Mouse (Mus musculus) C2C12 (cell line): ENCODE results near the gene Ercc6. TPM values are rescaled to one million over a fixed set of nuclear protein-coding genes. Genes with fewer than 3 reads are reported as not detected.

Experiments used
- H3K27me3 ChIP-seq: one replicate; pipeline ENCODE4 v1.6.1; 2011; ENCODE audit not compliant: control insufficient read depth, insufficient read depth, insufficient read length
- H3K36me3 ChIP-seq: one replicate; pipeline ENCODE4 v1.6.1; 2011; ENCODE audit not compliant: control insufficient read depth, insufficient read depth
- H3K4me3 ChIP-seq: one replicate; pipeline ENCODE4 v1.5.1; 2011; ENCODE audit warnings: mild to moderate bottlenecking, control low read depth; ENCODE audit not compliant: poor library complexity, insufficient read depth, severe bottlenecking
- H3K79me2 ChIP-seq: one replicate; pipeline ENCODE4 v1.6.1; 2011; ENCODE audit not compliant: control insufficient read depth, insufficient read depth
- H3K79me3 ChIP-seq: one replicate; pipeline ENCODE4 v1.6.1; 2011; ENCODE audit warnings: low read depth, control low read depth
- H3ac ChIP-seq: one replicate; pipeline ENCODE3; 2011; ENCODE audit warnings: low read depth; ENCODE audit not compliant: control insufficient read depth, insufficient read length
- CEBPB ChIP-seq: IDR thresholded peaks from one replicate; pipeline ENCODE4 v1.6.1; 2011; ENCODE audit warnings: low read depth, mild to moderate bottlenecking, control low read depth, moderate library complexity
- CTCF ChIP-seq: IDR thresholded peaks from one replicate; pipeline ENCODE4 v1.5.1; 2011; ENCODE audit not compliant: control insufficient read depth, insufficient read depth, insufficient read length
- FOSL1 ChIP-seq: IDR thresholded peaks from one replicate; pipeline ENCODE4 v1.8.0; 2011; ENCODE audit warnings: mild to moderate bottlenecking, low read length; ENCODE audit not compliant: poor library complexity, insufficient read depth, severe bottlenecking
- MAX ChIP-seq: IDR thresholded peaks from one replicate; pipeline ENCODE4 v1.6.1; 2011; ENCODE audit warnings: mild to moderate bottlenecking, control low read depth
- MYOD1 ChIP-seq: IDR thresholded peaks from one replicate; pipeline ENCODE4 v1.6.1; 2011; ENCODE audit warnings: low read depth; ENCODE audit not compliant: control insufficient read depth, insufficient read length
- MYOG ChIP-seq: IDR thresholded peaks from one replicate; pipeline ENCODE4 v1.6.1; 2011; ENCODE audit not compliant: control insufficient read depth, insufficient read length; ENCODE audit errors: extremely low read depth
- USF1 ChIP-seq: IDR thresholded peaks from one replicate; pipeline ENCODE4 v1.6.1; 2011; ENCODE audit warnings: low read depth, mild to moderate bottlenecking, control low read depth, moderate library complexity
- polyA plus RNA-seq: library from polyadenylated mRNA; unstranded; fragments of >200 nt; fragmentation: generic; extraction: Trizol; gene quantifications from one replicate; pipeline ENCODE4 v1.2.1, GENCODE M21; 2012; ENCODE audit warnings: missing spikeins

Ercc6 gene
- polyA plus RNA-seq, 1 experiment: 3.0 TPM

- H3K36me3 ChIP-seq: peaks cover 57% of the 10 kb centered on the region
- peaks cover 6% of the 10 kb centered on the region for H3K79me3 ChIP-seq
- peaks cover 32% of the 10 kb centered on the region for H3K79me2 ChIP-seq
- no peak overlapping the region for H3K4me3 ChIP-seq
- H3ac ChIP-seq: no peak overlapping the region
- TF ChIP-seq MYOD1 (no peak), FOSL1 (no peak)
- no peaks in the 10 kb centered on the region for H3K27me3 ChIP-seq
Measured at GRCm38 (mm10) chr14:32543075-32543474, 29.8 kb downstream of the Ercc6 start.

GRCm38 (mm10) chr14:32546676-32547075 is 33.4 kb downstream of the Ercc6 start:
- no peak for TF ChIP-seq USF1
- no peak for TF ChIP-seq FOSL1
- TF ChIP-seq MYOG: no peak
- TF ChIP-seq CTCF: no peak
- TF ChIP-seq MYOD1: no peak
- no peak for TF ChIP-seq CEBPB
- no peak for TF ChIP-seq MAX
- H3K27me3 ChIP-seq: no peaks in the 10 kb centered on the region
- H3K36me3 ChIP-seq: peaks cover 45% of the 10 kb centered on the region
- no peak overlapping the region for H3ac ChIP-seq
- no peaks in the 10 kb centered on the region for H3K79me3 ChIP-seq
- H3K79me2 ChIP-seq: no peaks in the 10 kb centered on the region
- no peak overlapping the region for H3K4me3 ChIP-seq

- TF ChIP-seq USF1: no peak
- TF ChIP-seq MAX: no peak
- no peak for TF ChIP-seq MYOG
- no peak for TF ChIP-seq CTCF
- TF ChIP-seq FOSL1: no peak
- TF ChIP-seq MYOD1: no peak
- no peak for TF ChIP-seq CEBPB
- Histone ChIP-seq H3K27me3 (no peaks in the 10 kb centered on the region), H3ac (no peak overlapping the region), H3K79me3 (no peaks in the 10 kb centered on the region), H3K79me2 (no peaks in the 10 kb centered on the region), H3K4me3 (no peak overlapping the region), H3K36me3 (peaks cover 47% of the 10 kb centered on the region)
Measured at GRCm38 (mm10) chr14:32551854-32552253, 38.5 kb downstream of the Ercc6 start.

- Histone ChIP-seq H3ac (no peak overlapping the region), H3K79me2 (no peaks in the 10 kb centered on the region), H3K36me3 (peaks cover 62% of the 10 kb centered on the region), H3K27me3 (no peaks in the 10 kb centered on the region), H3K79me3 (no peaks in the 10 kb centered on the region), H3K4me3 (no peak overlapping the region)
- TF ChIP-seq MAX (no peak), CTCF (no peak)
Measured at GRCm38 (mm10) chr14:32553198-32553903, 40.0 kb downstream of the Ercc6 start.

- H3K79me2 ChIP-seq: no peaks in the 10 kb centered on the region
- no peaks in the 10 kb centered on the region for H3K27me3 ChIP-seq
- no peak overlapping the region for H3ac ChIP-seq
- H3K36me3 ChIP-seq: peaks cover 67% of the 10 kb centered on the region
- TF ChIP-seq CEBPB: no peak
- TF ChIP-seq CTCF: no peak
- no peak for TF ChIP-seq FOSL1
- no peak for TF ChIP-seq MYOD1
- TF ChIP-seq MYOG: no peak
- no peak for TF ChIP-seq MAX
- no peak for TF ChIP-seq USF1
- no peak overlapping the region for H3K4me3 ChIP-seq
- no peaks in the 10 kb centered on the region for H3K79me3 ChIP-seq
Measured at GRCm38 (mm10) chr14:32554860-32555526, 41.7 kb downstream of the Ercc6 start.

- peaks cover 77% of the 10 kb centered on the region for H3K36me3 ChIP-seq
Measured at GRCm38 (mm10) chr14:32561428-32561827, 48.1 kb downstream of the Ercc6 start.

More at GRCm38 (mm10) chr14:32561428-32561827, 48.1 kb downstream of the Ercc6 start:
- Histone ChIP-seq H3ac (no peak overlapping the region), H3K79me2 (no peaks in the 10 kb centered on the region), H3K4me3 (no peak overlapping the region), H3K79me3 (no peaks in the 10 kb centered on the region), H3K27me3 (no peaks in the 10 kb centered on the region)
- no peak for TF ChIP-seq CEBPB
- TF ChIP-seq USF1: no peak
- no peak for TF ChIP-seq MAX
- no peak for TF ChIP-seq MYOG
- no peak for TF ChIP-seq CTCF
- no peak for TF ChIP-seq FOSL1
- no peak for TF ChIP-seq MYOD1
